Mouse (Mus musculus) limb, embryonic 15.5 days (tissue): ENCODE measurements around the gene St6gal1. TPM values are rescaled to one million over a fixed set of nuclear protein-coding genes. Genes with fewer than 3 reads are reported as not detected.
A peak's percentile ranks its signal among the peaks of the same experiment; 100 is the strongest.

Experiments
- ATAC-seq: fragments of 200-750 bp; cut with Nextera tagmentation; 2 replicates; pipeline ENCODE4 v1.8.0; 2017; ENCODE audit warnings: low read depth, moderate TSS enrichment; ENCODE audit not compliant: insufficient number of reproducible peaks, low FRiP score, low TSS enrichment
- H3K27ac ChIP-seq: fragments of 300-500 bp; sonication (generic); 2 replicates; pipeline ENCODE4 v1.5.1; 2015; ENCODE audit warnings: moderate library complexity, mild to moderate bottlenecking, inconsistent platforms
- H3K27me3 ChIP-seq: fragments of 300-500 bp; sonication (generic); 2 replicates; pipeline ENCODE4 v1.6.1; 2015; ENCODE audit warnings: inconsistent platforms
- H3K36me3 ChIP-seq: fragments of 300-500 bp; sonication (generic); 2 replicates; pipeline ENCODE4 v1.6.1; 2015; ENCODE audit warnings: inconsistent platforms
- H3K4me1 ChIP-seq: fragments of 300-500 bp; sonication (generic); 2 replicates; pipeline ENCODE4 v1.6.1; 2015; ENCODE audit warnings: inconsistent platforms
- H3K4me2 ChIP-seq: fragments of 300-500 bp; sonication (generic); 2 replicates; pipeline ENCODE4 v1.6.1; 2015; ENCODE audit warnings: mild to moderate bottlenecking, inconsistent platforms
- H3K4me3 ChIP-seq: fragments of 300-500 bp; sonication (generic); 2 replicates; pipeline ENCODE4 v1.5.1; 2015; ENCODE audit warnings: mild to moderate bottlenecking, inconsistent platforms
- H3K9ac ChIP-seq: fragments of 300-500 bp; sonication (generic); 2 replicates; pipeline ENCODE4 v1.6.1; 2015; ENCODE audit warnings: inconsistent platforms
- H3K9me3 ChIP-seq: fragments of 300-500 bp; sonication (generic); 2 replicates; pipeline ENCODE4 v1.6.1; 2016; ENCODE audit warnings: inconsistent platforms
- WGBS: fragments of 180-500 bp; shearing (Covaris S2); methylation state at CpG from one replicate; pipeline ENCODE4 v1.1.7; 2015; 5-methylcytosine and 5-hydroxymethylcytosine counted together
- polyA plus RNA-seq: library from polyadenylated mRNA; unstranded; fragments of >200 nt; fragmentation: Nextera tagmentation; extraction: Ambion mirVana; gene quantifications from 2 replicates; pipeline ENCODE4 v1.2.1, GENCODE M21; 2015

St6gal1 gene
- polyA plus RNA-seq, 1 experiment from 2014 or later, result 13.6 TPM

GRCm38 (mm10) chr16:23269056-23269983 lies 44.8 kb downstream of the St6gal1 start:
- Histone ChIP-seq H3K9ac (no peak overlapping the region), H3K4me3 (no peak overlapping the region), H3K27me3 (no peaks in the 10 kb centered on the region), H3K4me2 (no peak overlapping the region), H3K4me1 (peaks cover 42% of the 10 kb centered on the region), H3K27ac (peak overlapping the region; percentile 44; the same call in 1 of the 2 replicates), H3K9me3 (no peaks in the 10 kb centered on the region), H3K36me3 (peaks cover 2% of the 10 kb centered on the region; the same call in 1 of the 2 replicates)
- ATAC-seq, result no peak
- WGBS, result 76% methylated on average over 17 of the region's 17 CpGs

GRCm38 (mm10) chr16:23269984-23270912 lies 45.7 kb downstream of the St6gal1 start:
- 23% methylated on average over 10 of the region's 10 CpGs for WGBS
- no peaks in the 10 kb centered on the region for H3K9me3 ChIP-seq
- no peak overlapping the region for H3K4me2 ChIP-seq
- no peaks in the 10 kb centered on the region for H3K36me3 ChIP-seq
- peaks cover 40% of the 10 kb centered on the region for H3K4me1 ChIP-seq
- H3K27ac ChIP-seq, result peak overlapping the region; percentile 44
- ATAC-seq, result peak; percentile 77
- no peak overlapping the region for H3K4me3 ChIP-seq
- H3K9ac ChIP-seq, result no peak overlapping the region
- no peaks in the 10 kb centered on the region for H3K27me3 ChIP-seq

GRCm38 (mm10) chr16:23270913-23271253 lies 46.3 kb downstream of the St6gal1 start:
- H3K27ac ChIP-seq, result peak overlapping the region; percentile 33; the same call in 1 of the 2 replicates
- H3K4me1 ChIP-seq, result peaks cover 40% of the 10 kb centered on the region
- no peaks in the 10 kb centered on the region for H3K36me3 ChIP-seq
- no peak overlapping the region for H3K4me2 ChIP-seq
- 19% methylated on average over 3 of the region's 3 CpGs for WGBS
- no peaks in the 10 kb centered on the region for H3K27me3 ChIP-seq
- H3K9ac ChIP-seq, result no peak overlapping the region
- H3K9me3 ChIP-seq, result no peaks in the 10 kb centered on the region
- H3K4me3 ChIP-seq, result no peak overlapping the region
- ATAC-seq, result 0 out of 2 replicates have a peak, but pooled peaks have one; percentile 21

GRCm38 (mm10) chr16:23271746-23272520 lies 47.4 kb downstream of the St6gal1 start:
- H3K9ac ChIP-seq, result no peak overlapping the region
- peaks cover 36% of the 10 kb centered on the region for H3K4me1 ChIP-seq
- 73% methylated on average over 14 of the region's 14 CpGs for WGBS
- H3K4me3 ChIP-seq, result no peak overlapping the region
- no peaks in the 10 kb centered on the region for H3K27me3 ChIP-seq
- no peaks in the 10 kb centered on the region for H3K36me3 ChIP-seq
- H3K27ac ChIP-seq, result no peak overlapping the region
- ATAC-seq, result no peak
- H3K9me3 ChIP-seq, result no peaks in the 10 kb centered on the region
- H3K4me2 ChIP-seq, result no peak overlapping the region

GRCm38 (mm10) chr16:23272521-23273230 lies 48.1 kb downstream of the St6gal1 start:
- Histone ChIP-seq H3K9ac (no peak overlapping the region), H3K27ac (no peak overlapping the region), H3K4me3 (no peak overlapping the region), H3K36me3 (no peaks in the 10 kb centered on the region), H3K9me3 (no peaks in the 10 kb centered on the region), H3K4me2 (no peak overlapping the region), H3K27me3 (no peaks in the 10 kb centered on the region), H3K4me1 (peaks cover 36% of the 10 kb centered on the region)
- ATAC-seq, result no peak
- WGBS, result 69% methylated on average over 9 of the region's 9 CpGs

GRCm38 (mm10) chr16:23274005-23274404 lies 49.5 kb downstream of the St6gal1 start:
- Histone ChIP-seq H3K9ac (no peak overlapping the region), H3K4me1 (peaks cover 35% of the 10 kb centered on the region), H3K27ac (no peak overlapping the region), H3K4me3 (no peak overlapping the region), H3K27me3 (no peaks in the 10 kb centered on the region), H3K36me3 (no peaks in the 10 kb centered on the region), H3K4me2 (no peak overlapping the region), H3K9me3 (no peaks in the 10 kb centered on the region)
- WGBS, result 72% methylated on average over 6 of the region's 6 CpGs
- no peak for ATAC-seq

GRCm38 (mm10) chr16:23274606-23275310 lies 50.2 kb downstream of the St6gal1 start:
- no peak overlapping the region for H3K4me3 ChIP-seq
- H3K27ac ChIP-seq, result no peak overlapping the region
- no peaks in the 10 kb centered on the region for H3K27me3 ChIP-seq
- WGBS, result 86% methylated on average over 7 of the region's 7 CpGs
- H3K4me2 ChIP-seq, result no peak overlapping the region
- H3K4me1 ChIP-seq, result peaks cover 28% of the 10 kb centered on the region
- H3K9me3 ChIP-seq, result no peaks in the 10 kb centered on the region
- no peak for ATAC-seq
- no peak overlapping the region for H3K9ac ChIP-seq
- H3K36me3 ChIP-seq, result no peaks in the 10 kb centered on the region

- Histone ChIP-seq H3K27me3 (no peaks in the 10 kb centered on the region), H3K9me3 (no peaks in the 10 kb centered on the region), H3K27ac (no peak overlapping the region), H3K4me3 (no peak overlapping the region), H3K9ac (no peak overlapping the region), H3K4me1 (peaks cover 23% of the 10 kb centered on the region), H3K4me2 (no peak overlapping the region), H3K36me3 (no peaks in the 10 kb centered on the region)
- no peak for ATAC-seq
- WGBS, result 95% methylated on average over 2 of the region's 2 CpGs
These were observed 51.1 kb downstream of the St6gal1 start for GRCm38 (mm10) chr16:23275661-23276060.

- H3K36me3 ChIP-seq, result no peaks in the 10 kb centered on the region
- no peaks in the 10 kb centered on the region for H3K9me3 ChIP-seq
- H3K4me2 ChIP-seq, result no peak overlapping the region
- H3K4me1 ChIP-seq, result peaks cover 4% of the 10 kb centered on the region; the same call in 1 of the 2 replicates
- H3K4me3 ChIP-seq, result no peak overlapping the region
- WGBS, result 51% methylated on average over 9 of the region's 9 CpGs
- no peak overlapping the region for H3K9ac ChIP-seq
- H3K27ac ChIP-seq, result no peak overlapping the region
- ATAC-seq, result no peak
- H3K27me3 ChIP-seq, result no peaks in the 10 kb centered on the region
These were observed 55.6 kb downstream of the St6gal1 start for GRCm38 (mm10) chr16:23279879-23280741.

GRCm38 (mm10) chr16:23280742-23281090 lies 56.2 kb downstream of the St6gal1 start:
- 56% methylated on average over 4 of the region's 4 CpGs for WGBS
- H3K9me3 ChIP-seq, result no peaks in the 10 kb centered on the region
- H3K4me2 ChIP-seq, result no peak overlapping the region
- H3K27ac ChIP-seq, result no peak overlapping the region
- ATAC-seq, result no peak
- no peak overlapping the region for H3K4me3 ChIP-seq
- H3K9ac ChIP-seq, result no peak overlapping the region
- peaks cover 4% of the 10 kb centered on the region; the same call in 1 of the 2 replicates for H3K4me1 ChIP-seq
- no peaks in the 10 kb centered on the region for H3K36me3 ChIP-seq
- no peaks in the 10 kb centered on the region for H3K27me3 ChIP-seq
